Mouse (Mus musculus) left cerebral cortex, postnatal 25 days (tissue): ENCODE measurements around the gene Nudt22. TPM values are rescaled to one million over a fixed set of nuclear protein-coding genes. Genes with fewer than 3 reads are reported as not detected.
"Not testable (repeated sequence)": the region's sequence is repeated elsewhere in the genome, so short reads cannot be mapped to it uniquely, and the experiment has no call there.

ENCODE experiments used
- DNase-seq, 2 experiments: peaks; one replicate each; pipeline ENCODE4 v3.0.0; 2022; ENCODE audit warnings: low spot score in 2 of 2, mixed read lengths in 1 of 2
- intact Hi-C: fragments of 180-260 bp; cut with DNase I; formaldehyde crosslinking; loops from one replicate; pipeline ENCODE4 v1.15.1; 2025
- total RNA-seq, 2 experiments: library from RNA; stranded (reverse); gene quantifications; 2 replicates each; pipeline ENCODE4 v1.2.3; 2021

Gene Nudt22
- total RNA-seq, 2 experiments from 2014 or later = 12.5 to 14.3 TPM

DNA sequence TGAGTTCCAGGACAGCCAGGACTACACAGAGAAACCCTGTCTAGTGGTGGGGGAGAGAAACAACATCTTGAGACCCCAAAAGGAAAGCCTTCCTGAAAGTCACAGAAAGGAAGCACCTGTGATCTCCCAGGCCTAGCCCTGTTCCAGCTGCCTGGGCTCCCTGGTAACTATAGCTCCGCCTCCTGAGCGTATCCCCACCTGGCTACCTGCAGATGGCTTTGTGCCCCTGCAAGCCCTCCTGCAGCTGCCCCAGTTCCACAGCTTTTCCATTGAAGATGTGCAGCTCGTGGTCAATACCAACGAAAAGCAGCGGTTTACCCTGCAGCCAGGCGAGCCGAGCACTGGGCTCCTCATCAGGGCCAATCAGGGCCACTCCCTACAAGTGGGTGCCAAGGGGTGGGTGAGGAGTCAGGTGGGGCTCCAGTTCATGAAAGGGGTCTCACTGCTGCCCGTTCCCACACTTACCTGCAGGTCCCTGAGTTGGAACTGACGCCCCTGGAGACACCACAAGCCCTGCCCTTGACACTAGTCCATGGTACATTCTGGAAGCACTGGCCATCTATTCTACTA lies 1.9 kb upstream of the Nudt22 start:
- intact Hi-C loops = no loop called here
- DNase-seq = no peak

DNA sequence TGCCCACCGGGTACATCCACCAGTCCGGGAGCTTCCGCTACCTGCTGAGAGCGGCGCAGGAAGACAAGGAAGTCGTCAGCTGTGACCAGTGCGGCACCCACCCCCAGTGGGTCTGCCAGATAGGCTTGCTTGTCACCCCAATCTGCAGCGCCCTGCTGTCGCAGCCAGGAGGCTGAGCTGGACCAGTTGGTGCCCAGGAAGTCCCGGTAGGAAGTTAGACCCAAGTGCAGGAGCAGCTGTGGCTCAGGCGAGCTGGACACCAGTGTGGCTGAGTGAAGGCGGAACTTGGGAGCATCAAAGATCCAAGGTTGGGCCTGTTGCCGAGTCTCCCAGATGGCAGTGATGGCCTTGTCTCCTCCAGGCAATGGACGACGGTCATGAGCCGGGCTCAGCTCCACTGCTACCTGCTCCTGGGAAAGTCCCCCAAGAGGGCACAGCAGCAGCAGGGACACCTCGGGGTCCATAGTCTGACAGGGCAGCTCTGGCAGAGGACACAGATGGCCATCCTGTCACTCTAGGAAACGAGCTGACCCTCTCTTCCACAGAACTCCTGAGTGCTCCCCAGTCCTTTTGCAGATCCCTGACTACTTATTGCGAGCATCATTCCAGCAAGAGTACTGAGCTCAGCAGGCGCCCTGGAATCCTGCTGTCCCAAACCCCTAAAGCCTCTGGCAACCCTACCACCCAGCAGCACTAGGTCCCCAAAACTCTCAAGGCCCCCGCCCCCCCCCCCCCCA lies 494 bp downstream of the Nudt22 start:
- intact Hi-C loops = no loop called here

DNA sequence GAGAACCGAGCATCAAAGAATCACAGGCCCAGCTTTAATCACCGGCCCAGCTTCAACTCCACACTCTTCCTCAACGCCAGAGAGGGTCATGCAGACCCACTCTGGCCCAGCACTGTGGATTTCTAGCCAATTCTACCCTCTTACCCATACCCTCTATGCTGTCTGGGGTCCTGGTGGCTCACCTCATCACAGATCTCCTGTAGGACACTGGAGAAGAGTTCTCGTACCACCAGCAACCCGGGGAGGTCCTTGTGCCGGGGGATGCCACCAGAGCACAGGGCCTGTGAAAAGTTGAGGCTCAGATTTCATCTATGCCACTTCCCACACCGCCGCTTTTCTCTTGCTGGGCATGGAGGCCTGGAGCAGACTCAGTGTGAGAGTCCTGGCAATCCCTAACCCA lies 1.4 kb downstream of the Nudt22 start:
- DNase-seq = no peak
- intact Hi-C loops = no loop called here

More for the DNA sequence above, 494 bp downstream of the Nudt22 start:
- no peak for DNase-seq

DNA sequence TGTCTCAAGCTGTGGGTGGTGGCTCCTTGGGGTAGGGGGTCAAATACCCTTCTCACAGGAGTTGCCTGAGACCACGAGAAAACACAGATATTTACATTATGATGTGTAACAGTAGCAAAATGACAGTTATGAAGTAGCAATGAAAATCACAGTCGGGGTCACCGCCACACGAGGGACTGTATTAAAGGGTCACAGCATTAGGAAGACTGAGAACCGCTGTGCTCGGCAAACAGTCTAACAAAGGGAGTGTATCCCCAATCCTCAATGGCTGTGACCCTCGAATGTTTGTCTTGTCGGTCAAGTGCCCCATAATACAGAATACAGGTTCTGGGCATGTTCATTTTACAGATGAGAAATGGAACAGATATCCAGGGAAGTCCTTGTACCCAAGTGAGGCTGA lies 1.9 kb downstream of the Nudt22 start:
- intact Hi-C loops = no loop called here
- no peak for DNase-seq

DNA sequence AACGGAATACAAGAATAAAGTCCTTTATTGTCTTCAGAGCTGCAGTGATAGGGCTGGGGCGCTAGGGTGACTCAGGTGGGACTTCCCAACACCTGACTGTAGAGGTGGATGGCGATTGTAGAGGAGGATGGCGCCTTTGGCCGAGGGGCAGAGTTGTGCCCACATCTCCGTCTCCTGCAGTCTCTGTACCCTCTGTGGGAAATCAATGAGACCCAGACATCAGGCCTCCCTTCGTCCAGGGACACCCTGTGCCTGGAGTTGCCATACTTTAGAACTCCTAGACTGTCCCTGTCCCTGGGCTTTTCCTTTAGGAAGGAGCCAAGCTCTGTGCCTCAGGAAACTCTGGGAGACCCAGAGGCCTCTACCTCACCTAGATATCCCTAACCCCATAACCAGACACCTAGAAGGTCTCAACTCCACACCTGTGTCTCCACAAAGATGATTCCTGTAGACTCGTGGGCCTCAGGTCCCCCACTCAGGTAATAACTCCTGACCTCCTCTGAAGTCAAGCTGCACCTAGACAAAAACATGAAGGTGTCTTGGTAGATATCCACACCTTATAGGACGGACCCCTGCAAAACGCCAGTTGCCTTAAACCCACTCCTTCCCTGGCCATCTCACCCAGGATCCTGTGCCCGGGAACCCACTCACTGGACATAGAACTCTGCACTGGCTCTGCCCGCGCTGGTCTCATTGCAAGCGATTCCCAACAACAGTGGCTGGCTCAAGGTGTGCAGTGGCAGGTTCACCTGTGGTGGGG lies 2.7 kb downstream of the Nudt22 start:
- intact Hi-C loops = no loop called here
- no peak for DNase-seq

DNA sequence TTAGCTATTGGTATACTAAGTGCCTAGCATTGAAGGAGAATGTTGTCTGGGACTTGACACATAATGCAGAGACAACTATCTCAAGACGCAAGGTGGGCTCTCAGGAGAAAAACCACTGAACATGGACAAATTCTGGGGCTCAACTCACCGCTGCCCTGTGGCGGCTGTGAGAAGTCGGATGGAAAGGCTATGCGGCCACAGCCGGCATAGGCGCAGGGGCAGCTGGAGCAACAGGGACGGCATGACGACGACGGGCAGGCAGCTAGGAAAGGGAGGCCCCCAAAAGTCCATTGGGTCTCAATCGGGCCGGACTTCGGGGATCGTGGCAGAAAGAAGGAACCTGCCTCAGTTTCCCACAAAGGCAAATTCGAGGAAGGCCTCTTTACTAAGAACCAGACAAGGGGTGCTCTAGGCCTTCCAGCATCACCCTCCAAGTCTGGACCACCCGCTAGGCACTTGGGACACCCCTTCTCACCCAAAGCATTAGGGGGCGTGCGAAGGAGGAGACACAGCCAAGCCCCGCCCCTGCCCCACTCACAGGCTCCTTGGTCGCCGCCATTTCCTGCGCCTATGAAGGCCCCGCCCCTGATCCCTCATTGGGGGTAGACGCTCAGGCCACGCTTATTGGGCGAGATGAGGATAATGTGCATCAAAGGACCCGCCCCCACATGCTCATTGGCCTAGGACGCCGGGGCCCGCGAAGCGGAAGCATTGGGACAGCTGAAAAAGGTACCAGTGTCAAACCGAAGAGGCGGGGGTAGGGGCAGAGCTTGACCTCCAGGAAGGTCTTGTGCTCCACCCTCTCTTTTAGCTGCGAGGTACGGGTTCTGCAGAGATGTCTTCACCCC lies 3.7 kb downstream of the Nudt22 start, which contains the start of gene Dnajc4:
Gene Dnajc4, minus strand, starts transcription at position 562 of the 848 bp plus-strand sequence.
- peak; percentile 94 to 98 for DNase-seq
- intact Hi-C loops = no loop called here

DNA sequence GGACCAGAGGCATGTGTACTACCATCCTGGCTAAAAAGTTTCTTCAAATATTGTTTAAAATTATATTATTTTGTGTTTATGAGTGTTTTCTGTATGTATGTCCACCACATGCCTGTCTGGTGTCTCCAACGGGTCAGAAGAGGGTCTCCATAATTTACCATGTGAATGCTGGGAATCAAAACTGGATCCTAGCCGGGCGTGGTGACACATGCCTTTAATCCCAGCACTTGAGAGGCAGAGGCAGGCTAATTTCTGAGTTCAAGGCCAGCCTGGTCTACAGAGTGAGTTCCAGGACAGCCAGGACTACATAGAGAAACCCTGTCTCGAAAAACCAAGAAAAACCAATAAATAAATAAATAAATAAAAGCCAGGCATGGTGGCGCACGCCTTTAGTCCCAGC lies 4.8 kb downstream of the Nudt22 start:
- DNase-seq, intact Hi-C loops: not testable (repeated sequence)

DNA sequence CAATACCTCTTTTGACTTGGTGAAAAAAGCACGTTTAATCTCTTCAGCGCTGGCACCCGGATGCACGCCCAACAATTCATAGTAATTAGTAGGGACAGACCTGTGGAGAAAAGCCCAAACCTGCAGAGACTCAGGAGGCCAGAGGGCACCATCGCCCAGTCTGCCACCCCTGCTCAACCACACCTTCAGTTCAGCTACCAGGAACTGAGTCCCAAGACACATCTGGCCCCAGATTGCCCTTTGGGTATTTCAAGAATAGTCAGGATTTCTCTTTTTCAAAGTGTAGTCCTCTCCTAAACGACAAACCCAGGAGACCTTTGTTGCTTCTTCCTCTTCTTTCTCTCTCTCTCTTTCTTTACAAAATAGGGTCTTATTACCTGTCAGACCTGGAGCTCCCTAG lies 5.2 kb downstream of the Nudt22 start:
- intact Hi-C loops = no loop called here
- DNase-seq = no peak

DNA sequence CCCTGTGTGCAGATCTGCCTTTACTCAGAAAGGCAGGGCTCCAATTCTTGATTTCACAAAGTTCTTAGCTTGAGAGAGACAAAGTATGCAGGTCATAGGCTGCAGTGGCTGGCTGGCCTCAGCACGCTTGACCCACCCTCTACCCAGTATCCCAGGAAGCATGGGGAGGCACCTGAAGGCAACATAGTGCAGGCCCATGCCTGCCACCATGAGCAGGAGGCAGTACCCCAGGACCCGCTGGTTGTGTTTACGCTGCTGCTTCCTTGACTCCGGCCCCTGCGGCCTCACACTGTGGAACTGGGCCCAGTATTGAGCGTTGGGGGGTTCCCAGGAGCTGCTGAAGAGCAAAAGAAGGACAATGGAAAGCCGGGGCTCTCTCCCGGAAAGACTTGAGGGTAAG lies 6.7 kb downstream of the Nudt22 start:
- DNase-seq = no peak
- intact Hi-C loops = no loop called here

DNA sequence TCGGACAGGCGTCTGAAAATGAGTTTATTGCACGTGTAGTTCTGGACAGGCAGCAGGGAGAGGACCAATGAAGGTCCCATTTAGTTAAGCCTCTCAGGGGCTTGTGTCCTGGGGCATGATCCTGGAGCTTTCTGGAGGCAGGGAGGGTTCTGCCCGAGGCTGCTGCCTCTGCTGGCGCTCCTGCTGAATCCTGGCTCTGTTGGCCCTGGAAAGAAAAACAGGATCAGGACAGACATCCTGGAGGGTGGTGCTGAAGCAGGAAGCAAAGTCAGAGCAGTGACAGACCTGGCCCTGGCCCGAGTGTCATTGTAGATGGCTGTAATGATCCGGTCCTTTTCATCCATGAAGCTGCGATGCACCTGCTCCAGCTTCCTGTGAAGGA lies 8.0 kb downstream of the Nudt22 start:
- intact Hi-C loops = no loop called here
- DNase-seq = no peak

DNA sequence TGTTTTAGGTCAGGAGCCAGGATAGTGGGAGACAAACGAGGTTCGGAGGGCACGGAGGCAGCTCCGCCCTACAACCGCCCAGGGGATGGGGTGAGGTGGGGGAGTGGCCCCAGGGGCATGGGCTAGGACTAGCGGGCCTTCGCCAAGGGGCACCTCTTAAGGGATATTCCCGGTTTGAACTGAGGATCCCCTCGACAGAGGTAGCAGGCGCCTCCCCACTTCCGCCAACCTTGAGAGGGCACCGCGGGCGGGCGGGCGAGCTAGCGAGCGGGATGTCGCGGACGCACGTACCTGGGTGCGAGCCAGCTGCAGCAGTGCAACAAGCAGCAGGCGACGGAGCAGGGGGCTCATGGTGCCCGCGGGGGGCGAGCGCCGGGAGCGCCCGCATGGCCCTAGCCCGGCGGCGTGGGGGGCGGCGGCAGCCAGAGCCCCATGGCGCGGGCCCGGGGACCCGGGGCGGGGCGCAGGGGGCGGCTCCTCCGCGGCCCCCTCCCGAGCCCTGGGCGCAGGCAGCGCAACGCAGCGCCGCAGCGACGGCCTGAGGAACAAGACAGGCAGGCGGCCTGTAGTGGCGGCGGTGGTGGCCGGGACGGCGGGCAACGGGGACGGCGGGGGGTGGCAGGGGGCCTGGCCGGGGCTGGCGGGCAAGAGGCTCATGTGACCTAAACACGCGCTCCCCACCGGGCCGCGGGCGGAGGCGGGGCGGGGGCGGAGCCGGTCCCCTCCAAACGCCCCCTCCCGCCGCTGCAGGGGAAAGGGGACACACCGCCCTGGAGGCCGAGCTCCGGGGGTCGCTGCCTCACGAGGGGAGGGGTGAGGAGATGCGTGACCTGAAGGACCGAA lies 8.6 kb downstream of the Nudt22 start, which contains the start of gene Vegfb:
Gene Vegfb, minus strand, starts transcription at position 591 of the 843 bp plus-strand sequence.
- intact Hi-C loops = no loop called here
- peak; percentile 44 to 66 for DNase-seq

DNA sequence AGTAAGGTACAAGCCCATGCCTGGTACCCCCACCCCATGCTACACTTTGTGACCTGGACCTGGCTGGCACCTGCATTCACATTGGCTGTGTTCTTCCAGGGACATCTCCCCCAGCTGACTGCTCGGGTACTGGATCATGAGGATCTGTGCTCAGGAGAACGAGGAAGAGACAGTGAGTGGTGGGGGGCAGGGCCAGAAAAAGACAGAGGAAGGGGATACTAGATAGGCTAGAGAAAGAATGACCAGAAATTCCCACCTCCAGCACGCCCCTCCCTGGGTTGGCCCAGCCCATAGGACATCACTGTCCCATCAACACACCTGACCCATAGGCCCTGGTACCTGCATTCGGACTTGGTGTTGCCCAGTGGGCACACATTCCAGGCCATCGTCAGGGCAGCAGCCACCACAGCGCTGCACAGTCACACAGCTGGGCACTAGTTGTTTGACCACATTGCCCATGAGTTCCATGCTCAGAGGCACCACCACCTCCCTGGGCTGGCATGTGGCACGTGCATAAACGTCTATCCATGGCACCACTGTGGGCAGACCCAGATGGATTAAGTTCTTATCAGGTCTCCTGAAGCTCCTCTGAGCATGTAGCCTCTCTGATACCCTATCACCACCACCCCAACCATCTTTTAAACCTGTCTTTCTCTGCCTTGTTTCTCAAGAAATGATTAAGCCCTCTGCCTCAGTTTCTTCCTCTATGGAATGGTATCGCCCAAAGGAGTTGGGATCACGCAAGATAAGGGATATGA lies 9.8 kb downstream of the Nudt22 start:
- DNase-seq = no peak

DNA sequence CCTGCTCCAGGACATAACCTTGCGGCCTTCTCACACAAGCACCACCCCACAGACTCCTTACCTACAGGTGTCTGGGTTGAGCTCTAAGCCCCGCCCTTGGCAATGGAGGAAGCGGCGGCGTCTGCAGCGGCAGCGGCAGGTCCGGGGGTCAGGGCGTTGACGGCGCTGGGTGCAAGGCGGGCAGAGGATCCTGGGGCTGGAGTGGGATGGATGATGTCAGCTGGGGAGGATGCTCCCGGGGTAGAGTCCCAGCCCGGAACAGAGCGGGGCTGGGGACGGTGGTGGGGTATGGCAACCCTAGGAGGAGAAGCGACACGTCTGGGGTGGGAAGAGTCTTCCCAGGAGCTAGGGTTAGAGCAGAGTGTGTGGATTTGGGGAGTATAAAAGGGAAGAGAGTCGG lies 10.6 kb downstream of the Nudt22 start:
- intact Hi-C loops = no loop called here
- DNase-seq = no peak

More for the DNA sequence above, 9.8 kb downstream of the Nudt22 start:
- intact Hi-C loops = no loop called here

DNA sequence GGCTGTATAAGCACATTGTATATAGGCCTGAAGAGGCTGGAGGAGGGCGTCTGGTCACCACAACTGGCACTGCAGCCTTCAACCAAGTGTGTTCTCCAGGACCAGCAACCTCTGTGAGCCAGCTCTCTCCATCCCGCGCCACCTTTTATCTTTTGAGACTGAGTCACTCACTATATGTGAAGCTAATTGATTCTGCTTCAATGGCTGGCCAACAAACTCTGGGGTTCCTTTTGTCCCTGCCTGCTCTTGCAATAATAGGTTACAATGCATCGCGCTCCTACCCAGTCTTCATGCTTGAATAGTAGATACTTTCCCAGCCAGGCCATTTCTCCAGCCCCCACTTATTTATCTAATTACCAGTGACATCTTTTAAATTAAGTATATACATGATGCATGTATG lies 12.3 kb downstream of the Nudt22 start:
- no peak for DNase-seq
- intact Hi-C loops = no loop called here

DNA sequence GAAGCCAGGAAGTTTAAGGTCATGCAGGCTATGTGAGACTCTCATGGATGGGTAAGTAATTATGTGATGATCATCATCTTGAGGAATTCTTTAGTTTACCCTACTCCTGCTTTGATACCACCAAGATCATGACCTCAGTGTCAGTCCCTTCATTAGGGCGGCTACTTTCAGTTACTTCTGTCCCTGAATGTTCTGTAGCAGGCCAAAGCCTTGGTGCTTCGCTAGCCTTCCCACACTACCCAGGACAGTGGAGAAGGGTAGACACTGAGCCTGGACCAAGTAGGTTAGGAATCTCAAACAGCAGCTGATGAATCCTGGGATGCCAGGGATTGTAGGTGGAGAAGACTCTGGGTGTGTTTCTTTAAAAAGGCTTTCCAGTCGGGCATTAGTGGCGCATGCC lies 14.5 kb downstream of the Nudt22 start:
- DNase-seq = no peak
- intact Hi-C loops = no loop called here

DNA sequence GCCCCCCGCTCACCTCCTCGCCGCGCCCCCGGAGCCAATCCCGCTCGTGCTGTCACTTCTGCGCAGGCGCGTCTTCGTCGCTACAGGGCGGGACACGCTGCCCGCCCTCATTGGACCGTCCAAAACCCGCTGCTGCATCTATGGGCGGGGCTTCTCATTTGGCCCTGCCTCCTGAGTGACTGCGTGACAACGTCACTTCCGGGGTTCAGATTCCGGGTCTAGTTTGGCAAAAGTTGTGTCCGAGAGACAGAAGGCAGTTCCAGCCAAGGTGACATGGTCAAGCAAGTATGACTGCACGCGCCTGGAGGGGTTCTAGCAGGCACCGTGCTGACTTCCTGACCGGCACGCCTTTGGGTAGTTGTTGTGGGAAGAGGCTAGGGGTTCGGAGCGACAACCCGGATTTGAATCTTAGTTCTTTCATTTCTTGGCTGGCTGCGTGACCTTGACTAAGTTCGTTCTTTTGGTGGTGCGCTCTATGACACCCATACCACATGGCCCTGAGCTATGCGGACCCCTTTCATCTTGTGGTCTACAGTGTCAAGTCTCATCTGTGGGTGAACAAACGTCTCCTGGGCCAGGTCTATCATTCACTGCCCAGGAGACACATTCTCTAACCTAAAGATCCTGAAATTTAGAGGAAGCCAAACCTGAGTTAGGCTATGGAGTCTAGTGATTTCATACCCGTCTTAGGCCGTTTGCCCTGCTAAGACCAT lies 15.4 kb downstream of the Nudt22 start, which contains the start of gene Fkbp2:
Gene Fkbp2, minus strand, starts transcription at position 121 of the 713 bp plus-strand sequence.
- intact Hi-C loops = no loop called here
- DNase-seq = peak; percentile 99
